Comparison of ENCODE assay signal across 8 mouse cellular contexts in the genomic region with DNA sequence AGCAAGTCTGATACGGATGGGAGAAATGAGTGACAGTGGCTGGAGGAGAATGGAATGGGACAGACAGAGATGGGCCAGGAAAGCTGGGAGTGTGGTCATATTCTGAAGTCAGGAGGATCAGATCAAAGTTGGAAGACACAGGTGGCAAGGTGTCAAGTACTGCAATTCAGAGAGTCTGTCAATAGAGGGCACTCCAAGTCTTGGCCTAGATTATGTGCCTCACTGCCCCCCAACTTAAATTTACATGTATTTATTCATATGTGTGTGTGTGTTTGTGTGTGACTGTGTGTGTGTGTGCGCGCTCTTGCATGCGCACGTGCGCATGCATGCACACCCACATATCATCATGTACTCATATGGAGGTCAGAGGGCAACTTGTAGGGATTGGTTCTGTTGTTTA.
DNase-seq lines count a peak whose midpoint lies in the region; ATAC-seq and TF ChIP-seq lines count a peak whose summit lies in the region.

No protein-coding gene starts in this region.

- H3K27me3 ChIP-seq in heart, embryonic 11.5 days (ENCODE audit: control insufficient read depth, insufficient read depth, low read length) = no peaks in the 10 kb centered on the region
- H3K27me3 ChIP-seq in CH12.LX (replicated peaks) = peaks cover 6% of the 10 kb centered on the region
- H3K27me3 ChIP-seq in kidney, postnatal 0 days (ENCODE audit: insufficient read depth, low read length) = no peaks in the 10 kb centered on the region

- no peaks in the 10 kb centered on the region for H3K36me3 ChIP-seq in heart, embryonic 11.5 days (ENCODE audit: control insufficient read depth, insufficient read depth, low read length)
- H3K36me3 ChIP-seq in CH12.LX (replicated peaks in 1 of 2; ENCODE audit: control insufficient read depth in 1 of 2, insufficient read depth in 1 of 2, low read length in 1 of 2) = no peaks in the 10 kb centered on the region
- H3K36me3 ChIP-seq in kidney, postnatal 0 days (ENCODE audit: insufficient read depth, low read length) = no peaks in the 10 kb centered on the region

- H3K27ac ChIP-seq in heart, embryonic 11.5 days (ENCODE audit: low read depth, low read length) = no peak overlapping the region
- H3K27ac ChIP-seq in CH12.LX (ENCODE audit: insufficient read depth, low read depth) = no peak overlapping the region
- H3K27ac ChIP-seq in kidney, postnatal 0 days = no peak overlapping the region

- H3K4me3 ChIP-seq in heart, embryonic 11.5 days (ENCODE audit: low read depth, low read length) = no peak overlapping the region
- H3K4me3 ChIP-seq in CH12.LX (replicated peaks in 1 of 3; ENCODE audit: low read depth in 2 of 3, low read length in 2 of 3, poor library complexity in 1 of 3) = no peak overlapping the region
- no peak overlapping the region for H3K4me3 ChIP-seq in kidney, postnatal 0 days (replicated peaks; ENCODE audit: low read depth, low read length)

- TF ChIP-seq RAD21 in CH12.LX (IDR thresholded peaks at IDR 0.05; ENCODE audit: low read depth, low read length) = peak; percentile 81

- H3K4me1 ChIP-seq in heart, embryonic 11.5 days (ENCODE audit: control insufficient read depth, insufficient read depth, low read length) = no peaks in the 10 kb centered on the region; the same call in 1 of the 2 replicates
- H3K4me1 ChIP-seq in CH12.LX (ENCODE audit: control insufficient read depth in 1 of 2, insufficient read depth in 2 of 2) = no peaks in the 10 kb centered on the region; a peak in 1 of 4 replicates
- no peaks in the 10 kb centered on the region for H3K4me1 ChIP-seq in kidney, postnatal 0 days (replicated peaks; ENCODE audit: insufficient read depth, low read length)

- no peak overlapping the region for H3K4me2 ChIP-seq in heart, embryonic 11.5 days
- H3K4me2 ChIP-seq in CH12.LX (ENCODE audit: insufficient read depth, low read depth, poor library complexity, severe bottlenecking) = no peak overlapping the region
- H3K4me2 ChIP-seq in kidney, postnatal 0 days (ENCODE audit: low read length) = no peak overlapping the region

- no peaks in the 10 kb centered on the region for H3K79me2 ChIP-seq in CH12.LX (replicated peaks; ENCODE audit: control insufficient read depth, extremely low read depth, insufficient read depth, poor library complexity, severe bottlenecking)

- dilution Hi-C loops in CH12.LX (cut with MboI; ENCODE audit: extremely low pct_ligation_motif_present, extremely low pct_unique_long_range_greater_than_20kb, low sequenced_read_pairs) = no loop called here

- TF ChIP-seq CTCF in CH12.LX (conservative IDR thresholded peaks at IDR 0.05 in 1 of 2, IDR thresholded peaks at IDR 0.05 in 1 of 2; ENCODE audit: low read depth in 2 of 2, low read length in 2 of 2) = peak; percentile 78 to 81
- peak; percentile 80 for TF ChIP-seq CTCF in kidney, postnatal 0 days (IDR thresholded peaks at IDR 0.05; ENCODE audit: low read depth)

- in situ Hi-C loops in CH12.LX (cut with MboI; ENCODE audit: low pct_ligation_motif_present, low pct_unique_long_range_greater_than_20kb, low sequenced_read_pairs) = loop anchor here (5.0 to 10.0 kb wide), 2 partner anchors 102 to 174 kb away; no protein-coding TSS in a partner anchor

- no peak for ATAC-seq in heart, embryonic 11.5 days (replicated peaks; ENCODE audit: insufficient number of reproducible peaks, low FRiP score, low TSS enrichment)
- ATAC-seq in kidney, postnatal 0 days (replicated peaks; ENCODE audit: low FRiP score, low read depth) = 0 out of 2 replicates have a peak, but pooled peaks have one; percentile 15

- 49% methylated on average over 6 of the region's 6 CpGs for WGBS in heart, embryonic 11.5 days (ENCODE audit: insufficient replicate concordance)
- WGBS in kidney, postnatal 0 days = 54% methylated on average over 6 of the region's 6 CpGs

- peak; percentile 18 to 64 for DNase-seq in heart, adult 18-20 months
- peak; percentile 41 for DNase-seq in CH12.LX (ENCODE audit: extremely low read depth)
- DNase-seq in cerebellum, adult 8-10 months = peak; percentile 30
- DNase-seq in forelimb bud, embryonic 11.5 days (ENCODE audit: low read depth, low spot score) = peak; percentile 45
- DNase-seq in kidney, postnatal 0 days (ENCODE audit: low spot score) = peak; percentile 61
- DNase-seq in lung, postnatal 36 days = peak; percentile 66
- DNase-seq in thymus, postnatal 25 days = peak; percentile 16

- TF ChIP-seq EP300 in CH12.LX (IDR thresholded peaks at IDR 0.05; ENCODE audit: low read length) = no peak

- no peaks in the 10 kb centered on the region for H3K9me3 ChIP-seq in heart, embryonic 11.5 days (replicated peaks; ENCODE audit: control insufficient read depth, low read length)
- no peaks in the 10 kb centered on the region for H3K9me3 ChIP-seq in CH12.LX (replicated peaks; ENCODE audit: low read length)
- H3K9me3 ChIP-seq in kidney, postnatal 0 days (replicated peaks; ENCODE audit: low read length) = no peaks in the 10 kb centered on the region

- no peak overlapping the region for H3K9ac ChIP-seq in heart, embryonic 11.5 days (ENCODE audit: low read depth, low read length)
- H3K9ac ChIP-seq in CH12.LX (ENCODE audit: insufficient read depth, low read depth) = no peak overlapping the region
- H3K9ac ChIP-seq in kidney, postnatal 0 days (ENCODE audit: low read depth, low read length) = no peak overlapping the region

- no peak for TF ChIP-seq POLR2A in CH12.LX (IDR thresholded peaks at IDR 0.05; ENCODE audit: low read depth, low read length)

TF ChIP-seq in CH12.LX, 34 proteins besides CTCF, POLR2A, EP300 and RAD21:
- no peak for TF ChIP-seq ZC3H11A (IDR thresholded peaks at IDR 0.05; ENCODE audit: low read depth, low read length)
- TF ChIP-seq SMC3 (IDR thresholded peaks at IDR 0.05; ENCODE audit: low read depth, low read length) = peak; percentile 69
- TF ChIP-seq BHLHE40 (IDR thresholded peaks at IDR 0.05; ENCODE audit: low read depth, low read length) = 0 out of 2 replicates have a peak, but pooled peaks have one; percentile 20
- no peak for TF ChIP-seq ZKSCAN1 (IDR thresholded peaks at IDR 0.05; ENCODE audit: borderline replicate concordance, low read depth, low read length)
TF ChIP-seq in CH12.LX: peak in this region for 2.

Comparison
In these comparisons a context has a peak if more than half of its experiments do, and no peak if none do; other contexts are left out.
1. DNase-seq: peak in every context shown above with its lines; median percentile 66 in lung, postnatal 36 days; 61 in kidney, postnatal 0 days; 45 in forelimb bud, embryonic 11.5 days; 41 in heart, adult 18-20 months; 41 in CH12.LX; 30 in cerebellum, adult 8-10 months; 16 in thymus, postnatal 25 days.